Mouse (Mus musculus) MEL (cell line): ENCODE measurements around the gene Samd4. TPM values are rescaled to one million over a fixed set of nuclear protein-coding genes. Genes with fewer than 3 reads are reported as not detected.

ENCODE experiments used
- DNase-seq: peaks from one replicate; pipeline ENCODE4 v3.0.0; 2011; ENCODE audit warnings: low read depth, low spot score
- H3K27ac ChIP-seq: 2 replicates; pipeline ENCODE4 v1.5.1; 2012; ENCODE audit warnings: low read depth, mild to moderate bottlenecking, control low read depth, low read length, moderate library complexity; ENCODE audit not compliant: control insufficient read depth
- H3K27me3 ChIP-seq, 2 experiments: fragments of 150-350 bp in 1 of 2; sonication (generic) in 1 of 2; 2 replicates each; pipeline ENCODE4 v1.6.1; 2012; ENCODE audit warnings: low read length in 2 of 2, mild to moderate bottlenecking in 2 of 2, improper control_type of control experiment in 1 of 2, moderate library complexity in 1 of 2; ENCODE audit not compliant: insufficient read depth in 2 of 2, control insufficient read depth in 1 of 2
- H3K36me3 ChIP-seq, 2 experiments: 2 replicates each; pipeline ENCODE4 v1.6.1; 2012 to 2014; ENCODE audit warnings: low read length in 2 of 2, improper control_type of control experiment in 1 of 2, inconsistent platforms in 1 of 2, mild to moderate bottlenecking in 1 of 2; ENCODE audit not compliant: insufficient read depth in 2 of 2, control insufficient read depth in 1 of 2
- H3K4me1 ChIP-seq, 2 experiments: fragments of 150-350 bp in 1 of 2; sonication (generic) in 1 of 2; 2 replicates each; pipeline ENCODE4 v1.6.1; 2012; ENCODE audit warnings: low read length in 2 of 2, improper control_type of control experiment in 1 of 2, mild to moderate bottlenecking in 1 of 2; ENCODE audit not compliant: insufficient read depth in 2 of 2, control insufficient read depth in 1 of 2
- H3K4me3 ChIP-seq, 2 experiments: fragments of 150-350 bp in 1 of 2; sonication (generic) in 1 of 2; 2 replicates each; pipeline ENCODE4 v1.5.1; 2012; ENCODE audit warnings: low read depth in 2 of 2, low read length in 2 of 2, mild to moderate bottlenecking in 2 of 2, moderate library complexity in 2 of 2, control low read depth in 1 of 2, improper control_type of control experiment in 1 of 2; ENCODE audit not compliant: control insufficient read depth in 1 of 2, insufficient read depth in 1 of 2
- H3K79me2 ChIP-seq: 2 replicates; pipeline ENCODE4 v1.6.1; 2012; ENCODE audit warnings: mild to moderate bottlenecking, low read length, moderate library complexity; ENCODE audit not compliant: control insufficient read depth, poor library complexity, insufficient read depth
- H3K9ac ChIP-seq: 2 replicates; pipeline ENCODE4 v1.6.1; 2012; ENCODE audit warnings: low read depth, mild to moderate bottlenecking, control low read depth, low read length, moderate library complexity; ENCODE audit not compliant: control insufficient read depth, poor library complexity, severe bottlenecking
- H3K9me3 ChIP-seq: fragments of 150-350 bp; sonication (generic); replicated peaks from 2 replicates; pipeline ENCODE4 v1.6.1; 2012; ENCODE audit warnings: mild to moderate bottlenecking, low read length, improper control_type of control experiment, moderate library complexity; ENCODE audit not compliant: insufficient read depth
- CHD1 ChIP-seq: IDR thresholded peaks from 2 replicates; pipeline ENCODE4 v1.6.1; 2012; ENCODE audit warnings: low read depth, mild to moderate bottlenecking, inconsistent platforms, low read length, improper control_type of control experiment
- CTCF ChIP-seq, 3 experiments: IDR thresholded peaks in 2 of 3; conservative IDR thresholded peaks in 1 of 3; 2 replicates each; pipeline ENCODE4 v1.5.1; 2011 to 2012; ENCODE audit warnings: low read length in 3 of 3, low read depth in 2 of 3, mild to moderate bottlenecking in 2 of 3, improper control_type of control experiment in 1 of 3, inconsistent platforms in 1 of 3, mixed read lengths in 1 of 3, moderate library complexity in 1 of 3; ENCODE audit not compliant: control insufficient read depth in 1 of 3, insufficient read depth in 1 of 3, poor library complexity in 1 of 3, severe bottlenecking in 1 of 3
- E2F4 ChIP-seq: IDR thresholded peaks from 2 replicates; pipeline ENCODE4 v1.6.1; 2011; ENCODE audit warnings: low read depth, low read length, improper control_type of control experiment, borderline replicate concordance
- ELF1 ChIP-seq: IDR thresholded peaks from 2 replicates; pipeline ENCODE4 v1.6.1; 2014; ENCODE audit warnings: low read depth, mild to moderate bottlenecking, inconsistent platforms, low read length, improper control_type of control experiment, moderate library complexity
- ETS1 ChIP-seq: IDR thresholded peaks from 2 replicates; pipeline ENCODE4 v1.6.1; 2012; ENCODE audit warnings: low read depth, mild to moderate bottlenecking, inconsistent platforms, low read length, improper control_type of control experiment, moderate library complexity
- HCFC1 ChIP-seq: IDR thresholded peaks from 2 replicates; pipeline ENCODE4 v1.6.1; 2012; ENCODE audit warnings: low read depth, mild to moderate bottlenecking, inconsistent platforms, low read length, improper control_type of control experiment, moderate library complexity
- KAT2A ChIP-seq: conservative IDR thresholded peaks from 2 replicates; pipeline ENCODE4 v1.6.1; 2012; ENCODE audit warnings: low read depth, low read length, improper control_type of control experiment, inconsistent platforms
- MAZ ChIP-seq: IDR thresholded peaks from 2 replicates; pipeline ENCODE4 v1.6.1; 2012; ENCODE audit warnings: low read depth, mild to moderate bottlenecking, inconsistent platforms, low read length, improper control_type of control experiment
- MYC ChIP-seq: IDR thresholded peaks from 2 replicates; pipeline ENCODE4 v1.6.1; 2011; ENCODE audit warnings: low read depth, mild to moderate bottlenecking, low read length, improper control_type of control experiment, moderate library complexity
- POLR2A ChIP-seq, 2 experiments: IDR thresholded peaks; 2 replicates each; pipeline ENCODE4 v1.6.1; 2011 to 2012; ENCODE audit warnings: low read length in 2 of 2, mild to moderate bottlenecking in 2 of 2, control low read depth in 1 of 2, improper control_type of control experiment in 1 of 2, low read depth in 1 of 2, moderate library complexity in 1 of 2; ENCODE audit not compliant: control insufficient read depth in 1 of 2, insufficient read depth in 1 of 2, poor library complexity in 1 of 2
- POLR2AphosphoS2 ChIP-seq: IDR thresholded peaks from 2 replicates; pipeline ENCODE4 v1.6.1; 2011; ENCODE audit warnings: low read length, improper control_type of control experiment
- POLR2AphosphoS5 ChIP-seq: IDR thresholded peaks from 2 replicates; pipeline ENCODE4 v1.6.1; 2012; ENCODE audit warnings: low read depth, borderline replicate concordance, mild to moderate bottlenecking, inconsistent platforms, low read length, moderate library complexity, mixed read lengths
- RAD21 ChIP-seq: IDR thresholded peaks from 2 replicates; pipeline ENCODE4 v1.6.1; 2011; ENCODE audit warnings: mild to moderate bottlenecking, low read depth, low read length, improper control_type of control experiment
- RCOR1 ChIP-seq: IDR thresholded peaks from 2 replicates; pipeline ENCODE4 v1.6.1; 2012; ENCODE audit warnings: low read depth, mild to moderate bottlenecking, inconsistent platforms, low read length, improper control_type of control experiment
- SIN3A ChIP-seq: IDR thresholded peaks from 2 replicates; pipeline ENCODE4 v1.6.1; 2012; ENCODE audit warnings: low read length, improper control_type of control experiment, inconsistent platforms
- TBP ChIP-seq: IDR thresholded peaks from 2 replicates; pipeline ENCODE4 v1.8.0; 2011; ENCODE audit warnings: low read depth, low read length, improper control_type of control experiment
- TCF12 ChIP-seq: IDR thresholded peaks from 2 replicates; pipeline ENCODE4 v1.6.1; 2014; ENCODE audit warnings: low read depth, mild to moderate bottlenecking, inconsistent platforms, low read length, improper control_type of control experiment, moderate library complexity
- UBTF ChIP-seq: IDR thresholded peaks from 2 replicates; pipeline ENCODE4 v1.6.1; 2012; ENCODE audit warnings: low read depth, mild to moderate bottlenecking, inconsistent platforms, low read length, improper control_type of control experiment, moderate library complexity, borderline replicate concordance; ENCODE audit not compliant: insufficient read depth
- ZC3H11A ChIP-seq: IDR thresholded peaks from 2 replicates; pipeline ENCODE4 v1.6.1; 2012; ENCODE audit warnings: low read depth, mild to moderate bottlenecking, inconsistent platforms, low read length, improper control_type of control experiment
- ZKSCAN1 ChIP-seq: IDR thresholded peaks from 2 replicates; pipeline ENCODE4 v1.6.1; 2012; ENCODE audit warnings: low read depth, mild to moderate bottlenecking, inconsistent platforms, low read length, improper control_type of control experiment, moderate library complexity
- ZMIZ1 ChIP-seq: IDR thresholded peaks from 2 replicates; pipeline ENCODE4 v1.6.1; 2012; ENCODE audit warnings: low read depth, mild to moderate bottlenecking, inconsistent platforms, low read length, improper control_type of control experiment, moderate library complexity
- polyA plus RNA-seq, 2 experiments: library from polyadenylated mRNA; stranded (reverse) in 1 of 2; unstranded in 1 of 2; fragments of >175 nt in 1 of 2; fragments of >200 nt in 1 of 2; gene quantifications; 2 replicates each; pipeline versions ENCODE4 v1.2.1 to v1.2.4; 2012; ENCODE audit warnings: low replicate concordance in 2 of 2, low read depth in 1 of 2; ENCODE audit not compliant: insufficient read length in 2 of 2, insufficient read depth in 1 of 2, missing spikeins in 1 of 2
- total RNA-seq: library from RNA; depleted of rRNA; stranded (reverse); fragments of 300-350 nt; gene quantifications from 2 replicates; pipeline ENCODE4 v1.2.3, GENCODE M21; 2012

Samd4 gene
- total and polyA plus RNA-seq, 3 experiments, result 0.04 to 0.08 TPM; not detected in 1

DNA sequence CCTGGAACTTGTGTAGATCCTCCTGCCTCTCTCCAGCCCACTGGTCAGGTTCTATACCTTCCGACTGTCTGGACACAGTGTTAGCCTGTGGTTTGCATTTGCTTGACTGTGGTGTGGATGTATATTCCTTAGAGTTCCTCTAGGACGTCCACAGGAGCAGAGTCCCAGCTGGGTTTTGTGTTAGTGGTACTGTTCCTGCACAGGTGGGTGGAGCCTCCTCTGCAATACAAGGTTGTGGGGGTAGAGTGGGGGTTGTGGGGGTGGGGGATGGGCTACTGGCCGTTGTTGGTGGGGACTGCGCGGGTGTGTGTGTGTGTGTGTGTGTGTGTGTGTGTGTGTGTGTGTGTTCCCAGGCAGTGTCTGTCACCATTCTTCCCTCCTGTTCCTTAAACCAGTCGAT, 58.4 kb downstream of the Samd4 start:
- no peak for TF ChIP-seq POLR2AphosphoS5
- TF ChIP-seq SIN3A, result no peak
- TF ChIP-seq UBTF, result no peak
- no peak for TF ChIP-seq TCF12
- no peak for TF ChIP-seq POLR2A (IDR thresholded peaks at IDR 0.05; ENCODE audit: control insufficient read depth in 1 of 2, insufficient read depth in 1 of 2, low read depth in 1 of 2, low read length in 2 of 2, poor library complexity in 1 of 2)
- no peak for TF ChIP-seq ZC3H11A
- TF ChIP-seq ZKSCAN1, result no peak
- TF ChIP-seq CHD1, result no peak
- TF ChIP-seq MAZ, result no peak
- TF ChIP-seq KAT2A, result no peak
- TF ChIP-seq E2F4, result no peak
- no peak for TF ChIP-seq RAD21
- TF ChIP-seq HCFC1, result no peak
- no peak for TF ChIP-seq ETS1
- no peak for TF ChIP-seq MYC
- no peak for TF ChIP-seq ZMIZ1
- no peak for TF ChIP-seq POLR2AphosphoS2
- TF ChIP-seq ELF1, result no peak
- TF ChIP-seq RCOR1, result no peak
- TF ChIP-seq TBP, result no peak
- no peak overlapping the region for H3K4me3 ChIP-seq
- H3K79me2 ChIP-seq, result no peaks in the 10 kb centered on the region
- H3K27me3 ChIP-seq, result no peaks in the 10 kb centered on the region
- no peaks in the 10 kb centered on the region for H3K4me1 ChIP-seq
- H3K27ac ChIP-seq, result no peak overlapping the region
- DNase-seq, result no peak
- no peaks in the 10 kb centered on the region for H3K36me3 ChIP-seq
- H3K9me3 ChIP-seq, result no peaks in the 10 kb centered on the region
- H3K9ac ChIP-seq, result no peak overlapping the region

DNA sequence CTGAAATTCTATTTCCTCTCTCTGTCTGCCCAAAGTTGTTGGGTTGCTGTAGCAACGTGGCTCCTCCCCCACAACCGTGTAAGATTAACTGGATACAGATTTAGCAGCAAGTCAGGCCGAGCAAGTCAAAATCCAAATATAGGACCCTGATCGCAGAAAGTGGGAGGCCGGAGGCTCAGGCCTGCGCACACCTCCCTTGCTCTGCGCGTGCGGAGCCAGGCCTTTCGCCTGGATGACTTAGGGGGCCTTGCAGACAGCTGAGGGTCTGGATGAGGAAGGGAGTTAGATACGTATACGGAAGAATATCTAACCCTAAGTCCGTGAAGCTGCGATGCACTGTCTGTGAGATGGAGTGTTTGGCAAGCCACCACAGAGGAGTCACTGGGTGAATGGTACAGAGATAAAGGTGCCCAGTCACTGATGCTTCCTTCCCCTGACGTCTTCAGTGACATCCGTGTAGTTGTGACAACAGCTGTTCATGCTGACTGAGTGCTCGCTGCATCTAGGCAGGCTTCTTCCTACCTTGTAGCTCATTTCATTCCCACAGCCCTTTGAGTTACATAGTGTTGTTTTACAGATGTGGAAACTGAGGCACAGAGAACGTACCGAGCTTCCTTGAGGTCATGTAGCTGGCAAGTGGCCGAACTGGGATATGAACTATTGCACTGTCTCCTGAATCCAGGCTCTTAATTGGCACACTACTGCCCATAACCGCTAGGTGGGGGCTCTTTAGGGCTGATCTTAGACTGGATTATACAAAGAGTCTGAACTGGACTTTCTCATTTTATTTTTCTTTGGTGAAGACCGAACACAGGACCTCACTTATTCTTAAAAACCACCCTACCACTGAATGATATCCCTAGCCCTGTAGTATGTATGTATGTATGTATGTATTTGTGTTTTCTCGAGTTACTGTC, 59.5 kb downstream of the Samd4 start:
- TF ChIP-seq MYC (no peak), TBP (no peak), CTCF (IDR thresholded peaks at IDR 0.05 in 2 of 3, conservative IDR thresholded peaks at IDR 0.05 in 1 of 3; ENCODE audit: control insufficient read depth in 1 of 3, insufficient read depth in 1 of 3, low read depth in 2 of 3, low read length in 3 of 3, poor library complexity in 1 of 3, severe bottlenecking in 1 of 3) (peak in 1 of 3 experiments; percentile 11; a peak in 1 of 6 replicates)
- peak; percentile 7 for DNase-seq
- Histone ChIP-seq H3K27me3 (no peaks in the 10 kb centered on the region), H3K4me3 (no peak overlapping the region), H3K27ac (no peak overlapping the region), H3K9me3 (no peaks in the 10 kb centered on the region), H3K79me2 (no peaks in the 10 kb centered on the region), H3K9ac (no peak overlapping the region), H3K36me3 (no peaks in the 10 kb centered on the region), H3K4me1 (no peaks in the 10 kb centered on the region)
